Mouse (Mus musculus): ENCODE measurements around the gene Zc3h18. TPM values are rescaled to one million over a fixed set of nuclear protein-coding genes. Genes with fewer than 3 reads are reported as not detected.
A peak's percentile ranks its signal among the peaks of the same experiment; 100 is the strongest.

Gene Zc3h18
- polyA plus RNA-seq, 1 experiment from 2014 or later, result 37.0 TPM

DNA sequence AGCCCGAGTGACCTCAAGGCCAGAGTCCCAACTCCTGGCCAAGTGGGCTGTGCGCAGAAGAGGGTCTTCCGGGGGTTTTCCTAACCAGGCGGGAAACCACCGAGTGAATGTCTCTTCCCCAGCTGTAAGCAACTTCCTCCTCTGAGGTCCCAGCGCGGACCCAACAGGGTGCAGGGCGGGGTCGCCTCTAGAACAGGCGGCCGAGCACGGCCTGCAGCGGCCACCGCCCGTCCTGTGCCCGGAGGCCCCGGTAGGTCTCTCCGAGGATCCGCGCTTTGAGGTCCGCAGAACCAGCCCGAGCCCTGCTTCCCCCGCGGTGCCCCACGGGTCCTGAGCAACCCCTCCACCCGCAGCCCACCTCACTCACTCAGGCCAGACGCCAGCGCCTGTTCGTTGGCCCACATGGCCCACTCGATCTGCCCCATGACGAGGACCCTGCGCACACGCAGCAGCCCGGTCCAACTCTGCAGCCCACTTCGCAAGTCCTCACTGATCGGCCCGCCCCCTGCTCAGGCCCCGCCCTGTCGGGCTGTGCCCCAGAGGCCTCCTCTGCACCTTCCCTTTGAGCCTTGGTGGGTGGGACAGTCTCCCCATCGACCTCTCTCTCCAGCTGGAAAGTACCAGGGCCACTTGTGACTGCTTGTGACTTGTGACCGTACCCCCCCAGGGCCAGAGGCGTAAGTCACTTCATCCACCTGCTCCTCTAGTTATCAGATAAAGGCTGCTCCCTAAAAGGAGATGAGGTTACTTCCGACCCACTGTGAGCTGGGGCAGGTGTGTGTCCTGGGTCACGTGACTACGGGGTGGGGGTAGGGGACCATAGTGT, 56.2 kb downstream of the Zc3h18 start, which contains the start of gene Cyba:
Cyba (minus strand) TSS at position 488 of the 826 bp plus-strand sequence.
- Histone ChIP-seq H3K27me3 (no peaks in the 10 kb centered on the region; the same call in 1 of the 2 replicates), H3K9ac (peak within 1 kb of the TSS; percentile 65), H3K4me3 (peak within 1 kb of the TSS; percentile 39), H3K9me3 (no peaks in the 10 kb centered on the region), H3K27ac (replicated peaks) (no peak within 1 kb of the TSS), H3K4me2 (peak within 1 kb of the TSS; percentile 63), H3K4me1 (replicated peaks) (peaks cover 19% of the 10 kb centered on the region), H3K36me3 (peaks cover 47% of the 10 kb centered on the region)
- peak; percentile 82 for ATAC-seq (ENCODE audit: low read depth)
- 4% methylated on average over 45 of the region's 45 CpGs for WGBS

DNA sequence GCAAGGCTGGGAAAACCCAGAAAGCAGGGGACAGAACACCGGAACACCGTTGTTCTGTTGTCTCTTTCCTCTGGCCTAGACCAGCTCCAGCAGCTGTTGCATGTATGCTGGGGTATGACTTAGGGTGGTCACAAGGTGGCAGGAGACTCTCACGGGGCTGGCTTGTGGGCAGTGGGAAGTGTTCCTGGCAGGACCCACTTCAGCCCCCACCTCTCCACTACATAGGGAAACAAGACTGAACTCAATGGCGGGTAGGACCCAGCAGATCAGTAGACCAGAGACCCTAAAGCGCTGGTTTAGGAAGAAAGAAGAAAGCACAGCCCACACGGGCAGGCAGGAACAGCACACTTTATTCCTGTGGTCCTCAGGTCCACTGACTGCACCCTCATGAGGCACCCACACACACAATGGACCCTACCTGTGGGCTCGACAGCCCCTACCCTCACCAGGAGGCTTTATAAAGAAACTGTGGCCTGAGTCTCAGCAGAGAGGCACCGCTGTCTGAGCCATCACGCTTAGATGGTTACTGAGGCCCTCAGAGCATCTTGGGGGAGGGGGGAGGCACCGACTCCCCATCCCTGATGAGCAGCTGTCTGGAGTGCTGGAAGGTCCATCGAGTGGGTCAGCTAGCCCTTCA, 57.0 kb downstream of the Zc3h18 start:
- Histone ChIP-seq H3K27me3 (no peaks in the 10 kb centered on the region; the same call in 1 of the 2 replicates), H3K4me2 (peak overlapping the region; percentile 63), H3K36me3 (peaks cover 54% of the 10 kb centered on the region), H3K4me3 (peak overlapping the region; percentile 39; the same call in 1 of the 2 replicates), H3K9ac (peak overlapping the region; percentile 65; the same call in 1 of the 2 replicates), H3K27ac (replicated peaks) (no peak overlapping the region), H3K9me3 (no peaks in the 10 kb centered on the region), H3K4me1 (replicated peaks) (peaks cover 19% of the 10 kb centered on the region)
- peak; percentile 45 for ATAC-seq (ENCODE audit: low read depth)
- 67% methylated on average over 11 of the region's 11 CpGs for WGBS

DNA sequence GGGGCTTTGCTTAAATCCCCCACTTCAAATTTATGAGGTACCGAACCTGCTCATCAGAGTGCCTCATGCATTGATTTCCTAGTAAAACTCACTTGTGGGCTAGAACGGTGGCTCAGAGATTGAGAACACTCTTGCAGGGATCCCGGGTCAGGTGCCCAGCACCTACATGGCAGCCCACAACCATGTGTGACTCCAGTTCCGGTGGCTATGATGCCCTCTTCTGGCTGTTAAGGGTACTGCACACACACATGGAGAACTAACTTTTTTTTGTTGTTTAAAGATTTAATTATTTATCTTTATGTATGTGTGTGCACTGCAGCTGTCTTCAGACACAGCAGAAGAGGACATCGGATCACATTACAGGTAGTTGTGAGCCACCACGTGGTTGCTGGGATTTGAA, 59.0 kb downstream of the Zc3h18 start:
- H3K4me2 ChIP-seq, result no peak overlapping the region
- peaks cover 69% of the 10 kb centered on the region for H3K36me3 ChIP-seq
- no peaks in the 10 kb centered on the region; the same call in 1 of the 2 replicates for H3K27me3 ChIP-seq
- no peak overlapping the region for H3K4me3 ChIP-seq
- H3K27ac ChIP-seq (replicated peaks), result no peak overlapping the region
- ATAC-seq (ENCODE audit: low read depth), result no peak
- WGBS, result 93% methylated on average over 6 of the region's 6 CpGs
- H3K9ac ChIP-seq, result no peak overlapping the region
- peaks cover 19% of the 10 kb centered on the region for H3K4me1 ChIP-seq (replicated peaks)
- H3K9me3 ChIP-seq, result no peaks in the 10 kb centered on the region

DNA sequence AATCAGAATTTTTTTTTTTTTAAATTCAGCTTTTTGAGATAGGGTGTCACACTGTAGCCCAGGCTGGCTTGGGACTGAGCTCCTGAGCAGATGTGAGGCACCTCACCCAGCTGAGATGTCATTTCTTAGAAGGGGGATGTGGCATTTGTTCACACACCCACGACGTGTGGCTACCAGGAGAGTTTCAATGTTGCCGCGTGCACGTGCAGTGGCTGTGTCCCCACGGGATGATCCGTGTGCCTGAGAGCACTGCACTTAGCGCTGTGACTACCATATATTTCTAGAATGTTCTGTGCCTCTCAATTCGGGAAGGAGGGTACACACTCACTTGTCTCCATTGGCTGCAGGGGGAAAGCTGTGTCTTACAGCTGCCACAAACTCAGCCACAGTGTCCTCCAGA, 59.7 kb downstream of the Zc3h18 start:
- 94% methylated on average over 9 of the region's 9 CpGs for WGBS
- Histone ChIP-seq H3K4me2 (no peak overlapping the region), H3K4me3 (no peak overlapping the region), H3K36me3 (peaks cover 69% of the 10 kb centered on the region), H3K4me1 (replicated peaks) (peaks cover 19% of the 10 kb centered on the region), H3K27ac (replicated peaks) (no peak overlapping the region), H3K27me3 (no peaks in the 10 kb centered on the region; the same call in 1 of the 2 replicates), H3K9ac (no peak overlapping the region), H3K9me3 (no peaks in the 10 kb centered on the region)
- no peak for ATAC-seq (ENCODE audit: low read depth)

DNA sequence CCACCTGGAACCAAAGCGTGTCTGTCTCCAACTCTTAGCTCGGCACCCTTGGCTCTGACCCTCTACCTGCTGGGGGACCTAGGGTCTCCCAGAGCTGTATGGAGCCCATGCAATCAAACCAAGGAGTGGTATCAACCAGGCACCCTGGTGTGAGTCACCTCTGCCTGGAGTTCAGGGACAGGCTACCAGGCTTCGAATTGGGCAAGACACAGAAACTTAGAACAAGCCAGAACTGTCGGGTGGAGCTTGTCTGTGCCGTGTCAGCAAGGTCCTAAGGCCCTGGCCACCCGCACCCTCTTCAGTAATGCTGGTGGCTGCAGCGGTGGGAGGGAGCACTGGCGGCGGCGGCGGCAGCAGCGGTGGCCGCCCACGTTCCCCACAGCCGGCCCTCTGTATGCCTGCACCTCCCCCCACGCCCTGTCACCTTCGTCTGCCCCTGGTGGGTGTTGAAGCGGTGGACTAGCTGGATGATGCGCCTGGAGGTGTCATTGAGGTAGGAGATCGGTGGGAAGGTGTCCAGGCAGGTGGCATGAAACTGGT, 60.2 kb downstream of the Zc3h18 start:
- Histone ChIP-seq H3K9me3 (no peaks in the 10 kb centered on the region), H3K36me3 (peaks cover 69% of the 10 kb centered on the region), H3K4me1 (replicated peaks) (peaks cover 17% of the 10 kb centered on the region), H3K27ac (replicated peaks) (no peak overlapping the region), H3K4me3 (no peak overlapping the region), H3K27me3 (no peaks in the 10 kb centered on the region; the same call in 1 of the 2 replicates), H3K4me2 (no peak overlapping the region), H3K9ac (no peak overlapping the region)
- ATAC-seq (ENCODE audit: low read depth), result no peak
- 88% methylated on average over 20 of the region's 20 CpGs for WGBS

DNA sequence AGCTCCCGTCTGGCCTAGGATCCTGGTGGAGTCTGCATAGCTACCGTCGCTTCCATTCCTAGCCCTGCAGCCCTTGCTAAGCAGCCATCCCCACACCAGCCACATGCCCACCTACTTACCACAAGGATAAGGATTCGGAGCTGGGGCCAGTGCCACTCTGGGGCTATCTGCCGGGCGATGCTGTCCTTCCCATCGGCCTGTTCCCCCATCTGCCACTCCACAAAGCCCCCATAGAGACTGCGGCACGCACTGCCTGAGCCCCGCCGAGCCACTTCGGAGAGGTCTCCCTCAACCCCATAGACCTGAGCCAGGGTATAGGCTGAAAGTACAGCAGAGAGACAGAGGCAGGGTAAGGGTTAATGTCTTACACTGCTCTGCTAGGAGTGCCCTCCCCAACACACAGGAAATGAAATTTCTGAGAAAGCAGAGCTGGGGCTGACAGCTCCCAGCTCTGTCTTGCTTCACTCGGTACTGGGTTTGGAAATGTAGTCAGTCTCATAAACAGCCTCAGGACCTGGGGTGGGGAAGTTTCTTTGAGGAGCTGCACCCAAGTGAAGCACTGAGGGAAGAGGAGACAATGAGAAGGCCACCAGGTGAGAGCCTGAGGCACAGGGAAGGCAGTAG, 61.4 kb downstream of the Zc3h18 start:
- 90% methylated on average over 13 of the region's 13 CpGs for WGBS
- Histone ChIP-seq H3K4me3 (no peak overlapping the region), H3K27ac (replicated peaks) (no peak overlapping the region), H3K4me2 (no peak overlapping the region), H3K4me1 (replicated peaks) (peaks cover 17% of the 10 kb centered on the region), H3K36me3 (peaks cover 69% of the 10 kb centered on the region), H3K9me3 (no peaks in the 10 kb centered on the region), H3K27me3 (no peaks in the 10 kb centered on the region; the same call in 1 of the 2 replicates), H3K9ac (no peak overlapping the region)
- ATAC-seq (ENCODE audit: low read depth), result no peak

DNA sequence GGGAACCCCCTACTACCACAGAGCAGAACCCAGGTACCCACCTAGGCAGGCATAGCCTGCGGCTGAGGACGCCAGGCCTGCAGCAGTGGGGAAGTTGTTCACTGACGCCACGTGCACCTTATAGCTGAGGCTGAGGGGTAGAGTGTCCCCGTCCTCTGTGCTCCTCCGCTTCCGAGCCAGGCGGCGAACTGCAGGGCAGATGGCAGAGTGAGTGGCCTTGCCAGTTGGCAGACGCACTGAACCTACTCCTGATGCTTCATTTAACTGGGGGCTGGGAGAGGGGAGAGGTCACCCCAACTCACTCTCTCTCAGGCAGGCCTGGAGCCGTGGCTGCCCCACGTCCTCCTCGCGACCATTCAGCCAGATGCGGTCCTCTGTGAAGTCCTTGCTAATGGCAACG, 62.9 kb downstream of the Zc3h18 start:
- 96% methylated on average over 16 of the region's 16 CpGs for WGBS
- no peak overlapping the region for H3K27ac ChIP-seq (replicated peaks)
- H3K9ac ChIP-seq, result no peak overlapping the region
- no peaks in the 10 kb centered on the region for H3K27me3 ChIP-seq
- no peaks in the 10 kb centered on the region for H3K9me3 ChIP-seq
- no peak overlapping the region for H3K4me3 ChIP-seq
- H3K4me1 ChIP-seq (replicated peaks), result peaks cover 13% of the 10 kb centered on the region
- no peak overlapping the region for H3K4me2 ChIP-seq
- peaks cover 56% of the 10 kb centered on the region for H3K36me3 ChIP-seq
- no peak for ATAC-seq (ENCODE audit: low read depth)

DNA sequence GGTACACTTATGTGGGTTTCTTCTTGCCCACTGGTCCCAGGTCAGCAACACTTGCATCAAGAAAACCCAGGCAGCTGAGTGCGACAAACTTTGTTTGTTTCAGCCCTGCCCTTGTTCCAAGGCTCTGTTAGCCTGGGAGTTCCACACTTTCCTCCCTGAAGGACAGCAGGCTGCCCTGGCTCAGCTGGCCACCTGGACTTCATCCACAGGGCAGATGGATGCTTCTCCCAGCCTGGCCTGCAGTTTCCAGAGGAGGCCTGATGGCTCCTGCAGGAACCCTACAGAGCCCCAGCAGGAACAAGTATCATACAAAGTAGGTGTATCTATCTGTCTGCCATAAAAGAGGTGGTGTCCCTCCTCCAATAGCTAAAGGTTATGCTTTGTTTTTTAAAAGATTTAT, 64.9 kb downstream of the Zc3h18 start:
- H3K27me3 ChIP-seq, result no peaks in the 10 kb centered on the region
- WGBS, result 95% methylated on average over 1 of the region's 1 CpGs
- H3K4me1 ChIP-seq (replicated peaks), result peaks cover 33% of the 10 kb centered on the region
- ATAC-seq (ENCODE audit: low read depth), result no peak
- no peak overlapping the region for H3K9ac ChIP-seq
- peaks cover 36% of the 10 kb centered on the region for H3K36me3 ChIP-seq
- no peak overlapping the region for H3K27ac ChIP-seq (replicated peaks)
- no peak overlapping the region for H3K4me2 ChIP-seq
- no peak overlapping the region for H3K4me3 ChIP-seq
- no peaks in the 10 kb centered on the region for H3K9me3 ChIP-seq

DNA sequence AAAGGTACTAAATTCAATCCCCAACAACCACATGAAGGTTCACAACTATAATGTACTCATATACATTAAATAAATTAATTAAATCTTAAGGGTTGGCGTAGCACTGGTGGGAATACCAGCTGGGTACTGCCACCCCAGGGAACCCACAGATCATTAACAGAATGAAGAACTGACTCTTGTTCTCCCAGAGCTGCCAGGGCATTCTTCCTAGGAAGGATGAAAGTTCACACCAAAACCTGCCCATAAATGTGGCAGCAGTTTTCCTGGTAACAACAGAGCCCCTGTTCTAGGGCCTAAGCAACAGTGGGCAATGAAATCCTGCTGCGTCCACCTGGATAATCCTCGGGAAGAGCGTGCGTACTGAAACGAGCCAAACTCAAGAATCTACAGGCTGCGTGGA, 65.9 kb downstream of the Zc3h18 start:
- Histone ChIP-seq H3K4me2 (peak overlapping the region; percentile 90), H3K27ac (replicated peaks) (peak overlapping the region; percentile 88), H3K4me3 (peak overlapping the region; percentile 65), H3K27me3 (no peaks in the 10 kb centered on the region), H3K9ac (peak overlapping the region; percentile 84), H3K9me3 (no peaks in the 10 kb centered on the region), H3K36me3 (peaks cover 26% of the 10 kb centered on the region), H3K4me1 (replicated peaks) (peaks cover 34% of the 10 kb centered on the region)
- 14% methylated on average over 7 of the region's 7 CpGs for WGBS
- ATAC-seq (ENCODE audit: low read depth), result no peak

DNA sequence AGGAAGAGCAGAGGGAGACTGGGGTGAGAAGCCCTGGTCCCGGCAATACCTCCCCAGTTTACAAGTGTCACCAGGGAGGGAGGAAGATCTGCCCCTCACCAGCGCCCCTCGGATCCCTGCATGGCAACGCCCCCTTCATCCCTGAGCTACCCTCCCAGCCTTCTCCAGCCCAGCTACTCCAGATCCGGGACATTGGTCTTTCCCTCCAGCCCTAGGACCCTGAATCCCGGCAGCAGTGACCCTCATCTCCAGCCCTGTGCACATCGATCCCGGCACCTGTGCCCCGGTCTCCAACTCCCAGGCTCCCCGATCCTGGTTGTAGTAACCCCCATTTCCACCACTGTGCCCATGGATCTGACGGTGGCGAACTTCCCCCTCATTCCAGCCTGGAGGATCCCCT, 66.4 kb downstream of the Zc3h18 start:
- H3K4me3 ChIP-seq, result peak overlapping the region; percentile 65
- under 1% methylated on average over 12 of the region's 12 CpGs for WGBS
- ATAC-seq (ENCODE audit: low read depth), result peak; percentile 47; the same call in 1 of the 2 replicates

DNA sequence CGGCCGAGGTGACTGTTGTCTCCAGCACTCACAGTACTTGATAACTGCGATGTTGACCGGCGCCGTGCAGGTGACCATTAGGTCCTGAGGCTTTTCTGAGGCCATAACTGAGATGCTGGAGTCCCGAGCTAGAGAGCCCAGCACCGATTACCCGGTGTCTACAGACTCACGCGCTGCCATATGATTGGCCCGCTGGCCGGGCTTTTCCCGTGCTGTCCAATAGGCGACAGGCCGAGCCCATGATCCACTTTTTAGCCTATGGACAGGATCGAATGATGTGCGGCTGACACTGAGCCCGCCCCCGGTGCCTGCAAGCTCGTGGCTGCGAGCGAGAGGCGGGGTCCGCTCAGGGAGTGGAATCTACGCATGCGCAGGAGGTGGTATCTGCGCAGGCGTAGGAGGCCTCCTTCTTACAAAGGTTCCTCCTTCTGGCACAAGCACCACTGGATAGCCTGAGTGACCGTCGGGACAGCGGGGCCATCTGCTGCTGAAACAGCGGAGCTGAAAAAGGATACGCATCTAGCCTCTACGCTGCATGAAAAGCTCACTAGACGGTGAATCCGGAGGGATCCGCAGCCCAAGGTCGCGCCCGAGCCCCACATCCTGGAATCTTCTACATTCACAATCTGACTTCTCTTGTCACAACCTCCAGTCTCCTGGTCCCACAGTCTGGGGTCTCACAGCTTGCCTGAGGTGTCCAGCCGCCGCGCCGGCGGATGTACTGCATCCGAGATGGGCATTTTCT, 67.0 kb downstream of the Zc3h18 start, which contains the start of gene Mvd:
Mvd (minus strand) TSS at position 161 of the 745 bp plus-strand sequence.
- H3K9ac ChIP-seq, result peak within 1 kb of the TSS; percentile 84
- H3K27ac ChIP-seq (replicated peaks), result peak within 1 kb of the TSS; percentile 97
- H3K4me1 ChIP-seq (replicated peaks), result peaks cover 34% of the 10 kb centered on the region
- ATAC-seq (ENCODE audit: low read depth), result peak; percentile 98
- H3K4me2 ChIP-seq, result peak within 1 kb of the TSS; percentile 90
- under 1% methylated on average over 47 of the region's 47 CpGs for WGBS
- H3K27me3 ChIP-seq, result no peaks in the 10 kb centered on the region
- H3K4me3 ChIP-seq, result peak within 1 kb of the TSS; percentile 65
- peaks cover 15% of the 10 kb centered on the region for H3K36me3 ChIP-seq
- H3K9me3 ChIP-seq, result no peaks in the 10 kb centered on the region

More for the DNA sequence above, 66.4 kb downstream of the Zc3h18 start:
- H3K27ac ChIP-seq (replicated peaks), result peak overlapping the region; percentile 88
- peaks cover 21% of the 10 kb centered on the region for H3K36me3 ChIP-seq
- H3K27me3 ChIP-seq, result no peaks in the 10 kb centered on the region
- peak overlapping the region; percentile 90 for H3K4me2 ChIP-seq
- peaks cover 34% of the 10 kb centered on the region for H3K4me1 ChIP-seq (replicated peaks)
- peak overlapping the region; percentile 84 for H3K9ac ChIP-seq
- no peaks in the 10 kb centered on the region for H3K9me3 ChIP-seq

Measured in neural tube, embryonic 13.5 days (tissue).